ENCODE assay signal across 14 mouse cellular contexts in the genomic region with DNA sequence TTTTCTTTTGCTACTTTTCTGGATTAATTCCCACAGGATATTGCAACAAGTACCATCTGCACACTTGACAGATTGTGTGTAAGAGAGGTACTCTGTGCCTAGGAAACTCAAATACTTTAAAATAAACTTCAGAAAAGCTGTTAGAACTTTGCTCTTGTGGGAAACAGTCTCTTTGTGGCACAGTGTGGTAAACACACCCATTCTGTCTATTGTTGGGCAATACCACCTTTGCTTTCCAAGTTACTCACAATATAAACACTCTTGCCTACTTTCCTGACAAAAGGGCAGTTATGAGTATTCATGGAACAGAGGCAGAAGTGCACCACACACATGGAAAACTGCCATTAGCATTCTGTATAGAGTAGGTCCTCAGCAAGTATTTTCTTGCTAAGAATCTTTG.
"Had no signal": no experiment of that assay in that cellular context is flagged by ENCODE, and none has a peak within 500 bp of the region (broad histone marks: within the 10 kb centered on the region; RNA-seq: fewer than 3 reads in every experiment).

No protein-coding gene starts in this region.

- H3K9ac ChIP-seq: limb, embryonic 13.5 days; liver, embryonic 13.5 days; midbrain, embryonic 13.5 days; neural tube, embryonic 12.5 days had no signal

- H3K36me3 ChIP-seq: limb, embryonic 13.5 days; liver, embryonic 13.5 days; midbrain, embryonic 13.5 days; neural tube, embryonic 12.5 days had no signal

- H3K4me2 ChIP-seq: limb, embryonic 13.5 days; liver, embryonic 13.5 days; midbrain, embryonic 13.5 days; neural tube, embryonic 12.5 days had no signal

- H3K4me1 ChIP-seq: limb, embryonic 13.5 days; liver, embryonic 13.5 days; midbrain, embryonic 13.5 days; neural tube, embryonic 12.5 days had no signal

- H3K27ac ChIP-seq: kidney, postnatal 0 days; layer of hippocampus, adult 2 months; limb, embryonic 13.5 days; liver, embryonic 13.5 days; midbrain, embryonic 13.5 days; neural tube, embryonic 12.5 days had no signal

- H3K27me3 ChIP-seq: limb, embryonic 13.5 days; liver, embryonic 13.5 days; midbrain, embryonic 13.5 days; neural tube, embryonic 12.5 days had no signal

- DNase-seq: kidney, adult 11 months; kidney, adult 9 months; kidney, postnatal 36 days; left cerebral cortex, postnatal 4 days; liver, embryonic 13.5 days; retina, postnatal 1 day; thymus, postnatal 36 days had no signal

- ATAC-seq: hindbrain, embryonic 16.5 days; inflammation-experienced regulatory T-cells, adult 6 months; midbrain, embryonic 13.5 days had no signal

- H3K9me3 ChIP-seq: limb, embryonic 13.5 days; liver, embryonic 13.5 days; midbrain, embryonic 13.5 days; neural tube, embryonic 12.5 days had no signal

- H3K4me3 ChIP-seq: layer of hippocampus, adult 2 months; limb, embryonic 13.5 days; liver, embryonic 13.5 days; midbrain, embryonic 13.5 days; neural tube, embryonic 12.5 days had no signal
